Mouse (Mus musculus) kidney, adult 2 months (tissue): ENCODE measurements around the gene Lum.

Source experiments
- CTCF ChIP-seq: fragments of 200-500 bp; conservative IDR thresholded peaks from 2 replicates; pipeline ENCODE4 v1.5.1; 2011; ENCODE audit warnings: low read depth, mild to moderate bottlenecking, control low read depth, low read length, moderate library complexity, mixed read lengths; ENCODE audit not compliant: insufficient read depth, insufficient read length
- POLR2A ChIP-seq: fragments of 200-500 bp; IDR thresholded peaks from one replicate; pipeline ENCODE4 v1.6.1; 2011; ENCODE audit warnings: low read depth, low read length, control low read depth

DNA sequence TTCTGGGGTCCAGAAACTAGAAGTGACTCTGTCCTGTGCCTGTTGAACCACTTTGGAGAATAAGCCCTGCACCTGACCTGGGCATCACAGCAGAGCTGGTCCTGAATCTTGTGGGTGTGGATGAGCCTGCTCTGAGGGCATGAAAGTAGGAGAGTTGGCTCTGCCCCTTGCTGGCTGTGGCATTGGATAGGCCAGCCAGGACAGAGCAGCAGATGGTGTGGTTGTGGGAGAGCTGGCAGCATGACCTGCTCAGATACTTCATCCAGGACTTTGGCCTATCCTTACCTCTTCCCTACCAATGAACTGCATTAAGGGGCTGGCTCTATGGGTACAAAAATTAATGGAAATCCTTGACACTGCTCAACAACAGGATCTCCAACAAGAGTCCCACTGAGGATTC is 38.3 kb downstream of the Lum start:
- TF ChIP-seq POLR2A (no peak), CTCF (no peak)
